Mouse (Mus musculus) left cerebral cortex, postnatal 4 days (tissue): ENCODE data around the gene Slc9a9. TPM values are rescaled to one million over a fixed set of nuclear protein-coding genes. Genes with fewer than 3 reads are reported as not detected.

ENCODE experiments used
- DNase-seq: peaks from one replicate; pipeline ENCODE4 v3.0.0-alpha.2; 2022
- intact Hi-C: fragments of 180-260 bp; cut with DNase I; formaldehyde crosslinking; loops from one replicate; pipeline ENCODE4 v1.15.1; 2025
- total RNA-seq, 2 experiments: library from RNA; stranded (reverse); gene quantifications; 2 replicates each; pipeline ENCODE4 v1.2.3; 2021

Gene Slc9a9
- total RNA-seq, 2 experiments from 2014 or later: 11.0 to 11.9 TPM

DNA sequence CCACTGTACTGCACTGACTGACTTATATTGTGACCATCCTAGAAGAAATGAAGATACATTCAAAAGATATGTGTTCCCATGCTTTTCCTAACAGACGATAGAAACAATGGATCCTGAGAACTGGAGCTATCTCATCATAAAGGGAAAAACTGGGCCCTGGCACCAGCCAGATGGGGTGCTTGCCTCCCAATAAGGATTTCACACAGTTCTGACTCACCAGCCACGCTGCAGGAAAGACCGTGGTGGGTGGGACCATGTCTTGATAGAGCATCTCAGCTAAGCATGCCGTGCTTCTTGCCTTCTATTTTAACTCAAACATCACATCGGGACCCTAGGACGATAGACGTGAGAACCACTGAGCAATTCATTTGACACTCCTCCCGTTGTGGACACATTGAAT lies 60.7 kb downstream of the Slc9a9 start:
- intact Hi-C loops: no loop called here
- no peak for DNase-seq

DNA sequence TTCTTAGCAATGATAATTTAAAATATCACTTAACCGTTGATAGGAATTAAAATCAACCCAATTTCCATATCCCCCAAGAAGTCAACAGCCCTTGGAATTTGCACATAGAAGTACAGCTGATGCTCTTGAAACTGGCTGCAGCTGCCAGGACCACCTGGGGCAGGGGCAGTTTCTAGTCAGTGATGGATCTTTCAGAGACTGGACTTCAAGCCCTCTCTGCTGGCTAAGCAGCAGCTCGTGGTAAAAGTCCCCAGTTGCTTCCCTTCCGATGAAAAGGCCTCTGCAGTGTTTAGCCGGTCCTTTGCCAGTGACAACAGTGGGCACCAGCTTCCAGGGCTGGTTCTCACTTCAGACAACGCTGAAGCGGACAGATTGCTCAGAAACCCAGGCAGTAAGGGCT lies 62.4 kb downstream of the Slc9a9 start:
- DNase-seq: peak; percentile 47
- intact Hi-C loops: no loop called here

DNA sequence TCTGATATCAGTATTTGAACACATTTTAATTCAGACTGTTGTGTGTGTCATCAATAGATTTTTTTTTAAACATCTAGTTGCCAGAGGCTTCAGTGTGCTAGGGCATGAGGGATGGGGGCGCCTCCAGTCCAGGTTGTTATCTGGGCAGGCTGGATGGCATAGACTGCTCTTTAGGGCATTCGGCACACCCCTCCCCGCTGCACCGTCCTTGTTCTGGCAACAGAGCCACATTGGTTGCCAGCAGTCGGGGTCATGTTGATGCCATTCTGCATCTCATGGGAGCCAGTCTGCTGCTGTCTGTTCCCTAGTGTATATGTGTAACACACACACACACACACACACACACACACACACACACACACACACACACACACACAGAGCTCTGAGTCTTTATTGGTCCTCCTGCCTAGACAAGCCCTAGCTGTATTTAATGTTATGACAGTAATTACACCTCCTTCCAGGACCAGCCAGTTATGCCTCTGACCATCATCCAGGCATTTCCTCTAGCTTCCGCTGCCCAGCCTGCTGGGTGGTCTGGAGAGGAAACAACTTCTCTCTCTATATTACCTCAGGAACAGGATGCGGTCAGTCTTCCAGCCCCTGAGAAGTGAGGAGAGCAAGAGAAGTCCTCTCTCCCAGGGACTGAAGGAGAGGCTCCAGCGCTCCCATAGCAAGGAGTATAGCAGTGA lies 63.0 kb downstream of the Slc9a9 start:
- intact Hi-C loops: no loop called here
- peak; percentile 36 for DNase-seq

DNA sequence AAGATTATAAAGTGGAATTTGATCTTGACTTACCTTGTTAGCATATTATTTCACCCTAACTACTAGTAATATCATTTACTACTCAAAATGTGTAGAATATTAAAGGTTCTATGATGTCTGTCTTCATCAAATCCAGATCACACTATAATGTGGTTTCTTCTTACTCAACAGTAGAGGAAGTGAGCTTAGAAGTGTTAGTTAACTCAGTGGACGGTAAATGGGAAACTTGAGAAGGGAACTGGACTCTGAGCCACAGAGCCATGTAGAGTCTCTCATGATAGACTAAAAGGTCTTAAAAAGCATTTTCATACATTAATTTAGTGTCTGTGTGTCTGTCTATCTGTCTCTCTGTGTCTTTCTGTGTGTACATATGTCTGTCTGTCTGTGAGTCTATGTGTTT lies 64.6 kb downstream of the Slc9a9 start:
- intact Hi-C loops: no loop called here

DNA sequence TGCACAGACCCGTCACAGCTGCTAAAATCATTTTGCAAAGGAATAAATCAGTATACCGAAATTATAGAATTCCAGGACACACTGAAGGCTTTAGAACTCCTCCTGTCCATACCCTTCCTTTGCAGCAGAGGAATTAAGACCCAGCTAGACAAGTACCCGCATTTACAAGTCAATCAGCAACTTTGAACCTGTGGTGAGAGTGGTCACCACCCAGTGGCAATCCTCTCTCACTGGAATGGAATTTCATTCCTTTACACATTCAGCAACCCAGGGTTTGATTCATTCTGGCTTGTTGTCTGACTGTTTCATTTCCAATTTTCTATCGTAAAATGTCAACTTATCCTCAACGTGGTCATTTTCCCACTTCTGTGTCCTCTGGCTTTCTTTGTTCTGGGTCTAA lies 67.5 kb downstream of the Slc9a9 start:
- no peak for DNase-seq
- intact Hi-C loops: loop anchor here (5.0 kb wide), 1 partner anchor 735 kb away; no protein-coding TSS in a partner anchor

More for the DNA sequence above, 64.6 kb downstream of the Slc9a9 start:
- no peak for DNase-seq

DNA sequence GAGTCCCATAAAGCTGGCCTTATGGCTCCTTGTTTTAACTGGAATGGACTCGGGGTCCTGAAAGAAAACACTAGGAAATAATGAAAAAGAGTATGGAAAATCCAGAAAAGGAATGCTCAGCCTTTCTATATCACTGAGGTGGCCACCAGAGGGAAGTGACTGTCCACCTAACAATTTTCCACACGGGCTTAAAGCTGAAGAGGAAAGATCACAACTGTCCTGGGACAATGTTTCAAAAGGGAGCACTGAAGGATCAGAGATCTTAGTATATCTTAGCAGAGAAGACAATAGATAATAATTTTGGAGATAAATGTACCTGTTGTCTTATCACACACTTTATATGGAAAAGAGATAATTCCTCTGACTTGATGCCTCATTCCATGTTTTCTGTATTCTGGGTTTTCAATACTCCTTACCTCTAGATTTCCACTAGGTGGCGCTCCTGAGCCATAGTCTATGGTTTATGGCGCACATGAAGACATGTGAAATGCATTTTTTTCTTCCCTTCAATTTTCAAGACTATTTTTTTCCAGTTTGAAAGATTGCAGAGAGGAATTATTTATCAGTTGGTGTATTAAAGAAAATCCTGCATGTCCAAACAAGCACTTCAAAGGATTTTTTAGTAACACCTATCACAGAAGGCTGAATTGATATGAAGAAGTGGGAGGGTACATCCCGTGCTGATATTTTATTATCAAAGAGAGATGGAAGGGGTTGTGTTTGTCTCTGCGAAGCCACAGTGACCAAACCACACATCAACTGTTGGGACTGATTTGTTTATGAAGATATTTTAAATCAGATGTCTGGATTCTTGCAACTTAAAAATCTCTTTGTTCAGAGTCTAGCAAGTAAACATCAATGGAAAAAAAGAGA lies 69.1 kb downstream of the Slc9a9 start:
- DNase-seq: peak; percentile 77
- intact Hi-C loops: loop anchor here (2.0 to 5.0 kb wide), 2 partner anchors 668 to 734 kb away; partner anchors contain the start of gene Chst2

DNA sequence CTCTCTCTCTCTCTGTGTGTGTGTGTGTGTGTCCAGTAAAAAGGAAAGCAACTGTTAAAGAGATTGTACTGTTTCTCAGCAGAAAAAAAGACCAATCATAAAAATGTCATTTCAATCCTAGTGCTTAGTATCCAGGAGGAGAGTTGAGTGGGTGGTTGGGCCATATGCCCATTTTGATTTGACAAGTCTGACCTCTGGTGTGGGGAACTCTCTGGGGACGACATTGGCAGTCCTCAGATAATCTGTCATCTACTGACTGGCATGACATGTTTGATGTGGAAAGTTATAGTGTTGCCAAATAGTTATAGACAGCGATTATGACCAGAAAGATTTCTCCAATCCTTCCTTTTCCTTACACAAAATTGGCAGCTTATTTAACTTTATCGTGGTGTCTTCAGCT lies 71.1 kb downstream of the Slc9a9 start:
- intact Hi-C loops: no loop called here
- peak; percentile 24 for DNase-seq

DNA sequence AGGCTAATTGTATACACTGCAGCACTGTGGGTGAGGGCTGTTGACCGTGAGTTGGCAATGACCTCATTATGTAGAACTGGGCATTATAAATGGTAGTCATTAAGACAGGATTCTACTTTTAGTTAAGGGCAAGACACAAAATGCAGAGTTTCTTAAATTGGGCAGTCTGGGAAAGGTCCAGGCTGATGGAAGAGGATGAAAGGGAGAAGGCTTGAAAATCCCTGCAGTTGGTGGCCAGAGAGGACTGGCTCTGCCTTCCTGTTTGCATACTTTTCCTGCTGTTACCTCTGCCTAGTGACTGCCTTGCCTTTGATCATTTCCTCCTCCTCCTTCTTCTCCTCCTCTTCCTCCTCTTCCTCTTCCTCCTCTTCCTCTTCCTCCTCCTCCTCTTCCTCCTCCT lies 73.6 kb downstream of the Slc9a9 start:
- intact Hi-C loops: no loop called here

DNA sequence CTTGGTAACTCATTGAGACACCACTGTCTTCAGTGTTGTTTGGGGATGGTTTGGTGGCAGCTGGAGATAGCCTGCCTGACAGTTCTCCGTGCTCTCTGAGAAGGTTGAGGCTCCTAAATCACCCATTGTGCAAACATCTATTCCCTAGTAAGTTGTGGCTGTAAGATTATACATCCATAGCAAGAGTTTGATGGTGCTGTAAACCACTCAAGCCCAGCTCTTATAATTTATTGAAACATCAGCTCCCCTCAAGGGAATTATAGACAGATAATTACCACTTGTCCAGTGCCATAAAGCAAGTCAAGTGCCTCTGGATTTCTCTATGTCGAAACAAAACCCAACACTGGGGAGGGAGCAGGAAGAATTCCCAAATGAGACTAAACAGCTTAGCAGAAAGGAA lies 78.8 kb downstream of the Slc9a9 start:
- intact Hi-C loops: no loop called here
- DNase-seq: no peak

More for the DNA sequence above, 73.6 kb downstream of the Slc9a9 start:
- no peak for DNase-seq

DNA sequence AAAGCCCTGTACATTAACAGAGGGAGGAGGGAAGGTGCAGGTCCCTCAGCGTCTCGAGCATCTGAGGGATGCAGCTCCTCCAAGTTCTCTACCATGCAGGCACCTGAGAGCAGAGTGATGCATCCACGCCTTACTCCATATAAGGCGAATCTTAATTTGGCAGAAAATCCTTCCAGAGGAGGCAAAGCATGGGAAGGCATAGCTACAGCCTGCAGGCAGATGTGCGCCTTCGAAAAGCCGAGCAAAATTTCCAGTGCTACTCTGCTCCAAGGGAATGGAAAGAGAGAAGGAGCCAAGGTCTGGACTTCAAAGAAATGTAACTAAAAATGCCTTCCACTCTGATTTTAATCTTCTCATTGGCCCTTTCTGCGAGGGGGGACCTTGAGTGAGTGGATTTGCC lies 80.5 kb downstream of the Slc9a9 start:
- intact Hi-C loops: no loop called here
- DNase-seq: no peak

DNA sequence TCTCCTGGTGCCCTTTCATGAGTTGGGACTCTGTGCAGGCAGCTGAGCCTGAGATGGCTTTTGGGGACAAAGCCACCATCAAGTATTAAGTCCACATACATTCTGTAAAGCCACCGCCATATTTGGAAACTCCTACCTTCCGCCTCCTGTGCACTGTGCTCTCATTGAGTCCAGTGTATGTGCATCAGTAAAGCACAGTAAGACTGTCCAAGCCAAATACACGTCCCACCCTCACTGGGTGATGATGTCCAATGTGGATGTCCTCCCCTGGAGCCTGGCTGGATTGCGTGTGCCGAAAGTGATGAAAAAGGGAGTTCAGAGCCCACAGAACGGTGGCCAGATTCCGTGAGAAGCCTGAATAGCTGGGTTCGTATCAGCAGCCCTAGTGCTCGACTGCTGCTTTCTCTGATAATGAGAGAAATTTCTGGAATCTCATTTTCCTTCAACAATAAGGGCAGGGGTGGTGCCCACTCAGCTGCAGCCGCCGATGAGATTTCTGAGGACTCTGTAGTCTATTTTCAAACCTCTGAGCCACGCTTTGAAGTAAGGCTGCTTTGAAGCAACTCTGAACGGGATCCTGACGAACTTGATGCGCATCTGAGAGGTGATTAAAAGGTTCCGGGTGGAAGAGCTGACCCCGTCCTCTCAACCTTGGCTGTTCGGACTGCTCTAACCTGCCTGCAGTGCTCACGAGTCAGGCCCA lies 81.4 kb downstream of the Slc9a9 start:
- no peak for DNase-seq
- intact Hi-C loops: no loop called here

DNA sequence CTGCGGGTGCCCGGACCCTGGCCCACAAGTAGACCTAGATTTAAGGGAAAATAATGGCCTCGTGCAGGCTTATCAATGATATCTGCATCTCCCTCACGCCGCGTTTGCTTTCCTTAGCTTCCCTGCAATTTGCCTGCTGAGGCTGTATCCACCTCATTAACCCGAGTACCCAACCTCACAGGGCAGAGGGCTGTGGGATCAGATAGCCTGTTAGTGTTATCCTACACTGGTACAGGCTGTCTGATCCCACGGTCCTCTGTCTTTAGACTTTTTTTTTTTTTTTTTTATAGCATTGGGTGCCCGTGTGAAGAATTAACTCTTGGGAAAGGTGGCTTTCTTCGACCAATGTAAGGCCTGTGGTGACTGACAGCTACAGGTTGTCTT lies 81.9 kb downstream of the Slc9a9 start:
- intact Hi-C loops: no loop called here
- no peak for DNase-seq

DNA sequence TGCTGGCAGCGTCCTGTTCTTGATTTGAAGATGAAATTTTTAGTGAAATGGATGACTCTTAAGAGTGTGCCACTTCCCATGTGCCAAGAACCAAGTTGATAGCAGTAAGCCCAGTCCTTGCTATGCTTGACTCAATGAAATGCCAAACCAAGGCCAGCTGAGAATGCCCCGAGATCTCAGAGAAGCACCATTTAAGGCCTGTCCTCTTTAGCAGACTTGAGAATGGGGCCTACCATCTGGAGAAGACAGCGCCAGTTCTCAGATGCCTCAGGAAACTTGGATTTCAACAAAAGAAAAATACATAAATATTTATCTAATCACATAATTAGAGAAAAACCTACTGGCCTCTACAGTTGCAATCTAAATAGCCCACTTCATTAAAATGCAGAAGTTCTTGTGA lies 82.4 kb downstream of the Slc9a9 start:
- intact Hi-C loops: no loop called here
- no peak for DNase-seq

DNA sequence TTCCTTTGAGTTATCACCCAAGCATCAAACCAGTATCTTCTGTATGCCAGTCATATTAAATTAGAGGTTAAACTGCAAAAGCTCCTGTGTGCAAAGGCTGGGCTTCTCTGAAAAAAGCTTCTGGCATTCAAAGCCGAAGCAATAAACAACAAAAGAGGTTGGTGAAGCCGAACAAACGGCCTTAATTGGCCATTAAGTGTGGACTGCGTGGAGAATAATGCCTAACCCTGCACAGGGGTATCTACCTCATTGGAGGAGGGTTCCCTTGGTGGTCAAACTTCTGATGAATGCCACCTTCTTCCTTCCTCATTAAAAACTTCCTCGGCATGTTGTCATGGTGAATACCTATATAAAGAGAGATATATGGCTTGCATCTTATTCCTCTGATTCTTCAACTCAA lies 90.2 kb downstream of the Slc9a9 start:
- DNase-seq: no peak
- intact Hi-C loops: no loop called here

DNA sequence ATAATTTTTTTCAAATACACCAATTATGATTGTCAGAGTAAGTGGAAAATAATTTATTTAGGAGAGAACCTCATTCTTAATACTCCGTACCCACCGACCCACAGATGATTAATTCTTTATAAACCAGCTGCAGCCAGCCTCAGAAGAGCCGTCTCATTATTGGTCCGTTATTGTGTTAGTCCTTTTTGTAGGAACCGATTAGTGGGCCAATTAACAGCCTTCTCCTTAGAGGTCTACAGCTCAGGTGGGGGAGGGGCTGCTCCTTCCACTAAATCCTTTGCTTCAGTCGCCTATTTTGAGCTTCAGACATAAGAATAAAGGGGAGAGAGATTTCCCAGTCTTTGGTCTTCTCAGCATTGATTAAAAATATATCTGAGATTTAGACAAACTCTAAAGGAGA lies 98.4 kb downstream of the Slc9a9 start:
- intact Hi-C loops: no loop called here
- DNase-seq: no peak

DNA sequence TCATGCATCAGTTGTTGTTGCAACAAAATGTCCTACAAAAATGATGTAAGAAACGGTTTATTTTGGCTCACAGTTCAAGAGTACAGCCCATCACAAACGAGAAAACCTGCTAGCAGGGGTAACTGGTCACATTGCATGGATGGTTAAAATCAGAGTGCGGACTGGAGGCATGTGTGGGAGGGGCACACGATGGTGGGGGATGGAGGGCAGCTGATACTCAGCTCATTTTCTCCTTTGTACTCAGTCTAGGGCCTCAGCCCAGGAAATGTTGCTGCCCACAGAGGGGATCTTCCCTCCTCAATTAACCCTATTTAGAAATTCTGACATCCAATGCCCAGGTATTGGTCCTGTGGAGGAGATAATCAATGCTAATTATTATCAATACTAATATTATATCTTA lies 98.8 kb downstream of the Slc9a9 start:
- no peak for DNase-seq
- intact Hi-C loops: no loop called here

DNA sequence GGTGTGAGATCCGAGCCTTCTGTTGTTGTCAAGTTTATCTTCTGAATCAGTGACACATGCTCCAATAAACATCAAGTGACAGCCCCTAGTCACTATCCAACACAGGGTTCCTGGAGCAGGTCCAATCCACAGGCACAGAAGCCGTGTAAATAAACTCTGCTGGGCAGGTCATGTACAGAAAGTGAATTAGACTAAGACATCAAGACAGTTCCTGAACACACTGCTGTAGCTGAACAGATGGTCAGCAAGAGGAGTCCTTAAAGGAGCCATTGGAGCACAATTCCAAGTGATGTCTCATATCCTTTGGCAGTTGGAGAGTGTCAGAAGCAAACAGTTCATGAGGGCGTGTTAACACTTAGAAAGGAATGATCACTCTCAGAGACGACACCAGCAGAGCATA lies 103.6 kb downstream of the Slc9a9 start:
- DNase-seq: peak; percentile 81

DNA sequence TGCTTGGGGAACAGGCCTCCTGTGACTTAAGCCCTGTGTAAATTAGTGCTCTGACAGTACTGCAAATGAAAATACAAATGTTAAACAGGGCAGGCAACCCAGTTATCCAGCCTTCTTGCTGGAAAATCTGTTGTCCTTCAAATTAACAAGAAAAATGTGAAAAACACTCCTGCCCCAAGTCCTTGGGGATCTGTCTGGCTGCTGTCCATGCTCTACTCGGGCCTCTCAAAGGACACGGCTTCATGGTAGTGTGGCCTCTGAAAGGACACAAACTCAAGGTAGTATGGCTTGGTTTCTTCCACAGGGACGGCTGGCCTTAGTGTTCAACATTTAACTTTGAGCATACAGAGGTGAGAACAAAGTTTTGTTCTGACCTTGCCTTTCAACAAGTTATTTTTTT lies 118.6 kb downstream of the Slc9a9 start:
- DNase-seq: no peak
- intact Hi-C loops: no loop called here

More for the DNA sequence above, 103.6 kb downstream of the Slc9a9 start:
- intact Hi-C loops: no loop called here

DNA sequence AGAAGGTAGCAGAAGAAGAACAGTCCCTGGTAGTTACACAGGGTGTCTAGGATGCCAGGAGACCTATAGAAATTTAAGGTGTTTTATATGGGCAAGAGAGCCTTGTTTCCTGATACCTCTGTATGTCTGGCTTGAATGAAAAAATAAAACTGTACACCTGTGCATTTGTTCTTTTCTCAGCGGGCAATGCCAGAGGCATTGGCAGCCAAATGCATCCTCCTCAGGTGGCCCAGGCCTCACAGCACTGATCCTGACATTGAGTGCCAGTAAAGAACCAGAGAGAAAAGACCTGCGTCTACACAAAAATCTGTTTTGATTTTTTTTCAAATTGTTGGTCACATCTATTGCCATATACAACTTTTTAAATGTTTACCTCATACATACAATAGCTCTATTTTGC lies 121.3 kb downstream of the Slc9a9 start:
- intact Hi-C loops: no loop called here
- no peak for DNase-seq

DNA sequence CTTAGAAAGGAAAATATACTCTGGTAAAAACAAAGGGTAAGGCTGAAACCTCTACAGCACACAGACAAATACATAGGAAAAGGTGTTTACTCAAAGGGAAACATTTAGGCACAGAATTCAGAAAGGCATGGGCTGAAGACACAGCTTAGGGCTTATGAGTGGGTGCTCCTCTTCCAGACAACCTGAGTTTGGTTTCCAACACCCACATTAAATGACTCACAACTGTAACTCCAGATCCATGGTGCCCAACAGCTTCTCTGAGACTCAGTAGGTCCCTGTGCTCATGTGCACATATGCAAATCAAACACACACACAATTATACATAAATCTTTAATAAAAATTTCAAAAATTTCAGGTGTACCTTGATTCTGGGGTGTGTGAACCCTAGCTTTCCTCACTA lies 133.4 kb downstream of the Slc9a9 start:
- intact Hi-C loops: no loop called here
- no peak for DNase-seq

DNA sequence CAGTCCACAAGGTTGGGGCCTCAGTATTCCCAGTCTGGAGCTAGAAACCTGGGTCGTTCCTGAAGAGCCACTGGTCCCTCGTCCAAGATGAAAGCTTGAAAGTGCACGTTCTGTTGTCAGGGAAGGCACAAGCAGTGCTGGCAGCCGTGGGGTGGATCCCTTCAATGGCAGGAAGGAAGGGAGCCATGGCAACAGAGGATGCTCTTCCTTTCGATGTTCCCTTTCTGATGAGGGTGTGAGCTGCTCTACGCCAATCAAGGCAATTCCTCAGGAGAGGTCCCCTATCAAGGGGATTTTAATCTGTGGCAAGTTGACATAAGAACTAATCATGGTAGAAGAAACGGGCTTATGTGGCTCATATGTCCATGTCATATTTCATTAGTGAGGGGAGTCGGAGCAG lies 135.8 kb downstream of the Slc9a9 start:
- no peak for DNase-seq
- intact Hi-C loops: no loop called here

DNA sequence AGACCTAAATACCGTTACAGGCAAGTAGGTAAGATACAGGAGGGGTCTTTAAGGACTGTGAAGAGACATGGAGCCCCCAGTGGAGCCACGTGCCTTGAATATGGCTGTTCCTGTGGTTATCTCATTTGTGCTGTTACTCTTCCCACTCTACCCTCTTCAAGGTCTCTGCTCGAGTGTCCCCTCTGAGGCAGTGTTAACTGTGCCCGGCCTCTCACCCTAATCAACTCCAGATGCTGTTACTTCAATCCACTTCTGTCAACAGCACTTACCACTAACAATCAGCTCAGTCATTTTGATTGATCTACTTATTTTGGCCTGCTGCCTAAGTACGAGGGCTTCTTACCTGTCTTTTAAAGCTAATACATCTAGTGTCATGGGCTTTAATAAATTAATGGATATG lies 145.8 kb downstream of the Slc9a9 start:
- intact Hi-C loops: no loop called here
- no peak for DNase-seq
